Mouse (Mus musculus): Measurements from ENCODE around the gene Coq3. TPM values are rescaled to one million over a fixed set of nuclear protein-coding genes. Genes with fewer than 3 reads are reported as not detected.

Gene Coq3
- polyA plus RNA-seq, 1 experiment from 2014 or later, result 11.0 TPM

GRCm38 (mm10) chr4:21935378-21935777 lies 55.9 kb downstream of the Coq3 start:
- Histone ChIP-seq H3K4me3 (no peak overlapping the region), H3K9ac (no peak overlapping the region), H3K4me1 (peaks cover 18% of the 10 kb centered on the region), H3K4me2 (replicated peaks) (no peak overlapping the region), H3K9me3 (replicated peaks) (no peaks in the 10 kb centered on the region), H3K36me3 (peaks cover 12% of the 10 kb centered on the region), H3K27me3 (no peaks in the 10 kb centered on the region), H3K27ac (no peak overlapping the region)
- 91% methylated on average over 2 of the region's 2 CpGs for WGBS
- no peak for ATAC-seq (ENCODE audit: low FRiP score)

- Histone ChIP-seq H3K4me3 (no peak overlapping the region), H3K9ac (no peak overlapping the region), H3K36me3 (peaks cover 12% of the 10 kb centered on the region), H3K9me3 (replicated peaks) (no peaks in the 10 kb centered on the region), H3K27me3 (no peaks in the 10 kb centered on the region), H3K4me2 (replicated peaks) (no peak overlapping the region), H3K4me1 (peaks cover 18% of the 10 kb centered on the region), H3K27ac (no peak overlapping the region)
- 96% methylated on average over 9 of the region's 9 CpGs for WGBS
- ATAC-seq (ENCODE audit: low FRiP score), result no peak
Measured at GRCm38 (mm10) chr4:21936424-21936823, 57.0 kb downstream of the Coq3 start.

GRCm38 (mm10) chr4:21937890-21938289 lies 58.4 kb downstream of the Coq3 start:
- ATAC-seq (ENCODE audit: low FRiP score), result no peak
- Histone ChIP-seq H3K9ac (no peak overlapping the region), H3K9me3 (replicated peaks) (no peaks in the 10 kb centered on the region), H3K36me3 (peaks cover 12% of the 10 kb centered on the region), H3K27ac (no peak overlapping the region), H3K4me2 (replicated peaks) (no peak overlapping the region), H3K4me3 (no peak overlapping the region), H3K4me1 (peaks cover 11% of the 10 kb centered on the region), H3K27me3 (no peaks in the 10 kb centered on the region)
- WGBS, result 90% methylated on average over 8 of the region's 8 CpGs

GRCm38 (mm10) chr4:21944672-21945071 lies 65.2 kb downstream of the Coq3 start:
- Histone ChIP-seq H3K4me3 (no peak overlapping the region), H3K36me3 (peaks cover 30% of the 10 kb centered on the region; the same call in 1 of the 2 replicates), H3K9me3 (replicated peaks) (no peaks in the 10 kb centered on the region), H3K4me2 (replicated peaks) (no peak overlapping the region), H3K27ac (no peak overlapping the region), H3K9ac (no peak overlapping the region), H3K4me1 (no peaks in the 10 kb centered on the region), H3K27me3 (no peaks in the 10 kb centered on the region)
- no peak for ATAC-seq (ENCODE audit: low FRiP score)
- WGBS, result 88% methylated on average over 3 of the region's 3 CpGs

GRCm38 (mm10) chr4:21951444-21951843 lies 72.0 kb downstream of the Coq3 start:
- H3K9ac ChIP-seq, result no peak overlapping the region
- 52% methylated on average over 6 of the region's 6 CpGs for WGBS
- peak; percentile 54; the same call in 1 of the 2 replicates for ATAC-seq (ENCODE audit: low FRiP score)

GRCm38 (mm10) chr4:21952255-21952654 lies 72.8 kb downstream of the Coq3 start:
- ATAC-seq (ENCODE audit: low FRiP score), result no peak
- 82% methylated on average over 2 of the region's 2 CpGs for WGBS
- Histone ChIP-seq H3K4me2 (replicated peaks) (no peak overlapping the region), H3K4me3 (no peak overlapping the region), H3K9me3 (replicated peaks) (no peaks in the 10 kb centered on the region), H3K27me3 (no peaks in the 10 kb centered on the region), H3K9ac (no peak overlapping the region), H3K36me3 (peaks cover 34% of the 10 kb centered on the region), H3K27ac (no peak overlapping the region), H3K4me1 (no peaks in the 10 kb centered on the region)

More at GRCm38 (mm10) chr4:21951444-21951843, 72.0 kb downstream of the Coq3 start:
- Histone ChIP-seq H3K9me3 (replicated peaks) (no peaks in the 10 kb centered on the region), H3K36me3 (peaks cover 36% of the 10 kb centered on the region), H3K27me3 (no peaks in the 10 kb centered on the region), H3K4me1 (no peaks in the 10 kb centered on the region), H3K4me3 (no peak overlapping the region), H3K27ac (no peak overlapping the region), H3K4me2 (replicated peaks) (no peak overlapping the region)

- no peak overlapping the region for H3K4me2 ChIP-seq (replicated peaks)
- H3K4me3 ChIP-seq, result no peak overlapping the region
- ATAC-seq (ENCODE audit: low FRiP score), result peak; percentile 50; the same call in 1 of the 2 replicates
- no peak overlapping the region for H3K27ac ChIP-seq
- no peaks in the 10 kb centered on the region for H3K27me3 ChIP-seq
- no peaks in the 10 kb centered on the region for H3K9me3 ChIP-seq (replicated peaks)
- no peaks in the 10 kb centered on the region for H3K4me1 ChIP-seq
- peaks cover 19% of the 10 kb centered on the region for H3K36me3 ChIP-seq
- WGBS, result 63% methylated on average over 7 of the region's 7 CpGs
- no peak overlapping the region for H3K9ac ChIP-seq
Measured at GRCm38 (mm10) chr4:21957570-21958321, 78.3 kb downstream of the Coq3 start.

Other genes with a start within 250 kb of the Coq3 start
- gene Prdm13, start 193.7 kb upstream of the Coq3 start, polyA plus RNA-seq (2016; fragmentation: Nextera tagmentation; extraction: Ambion mirVana), result 7.8 and 8.9 TPM in 2 replicates
- gene Ccnc, start 152.0 kb upstream of the Coq3 start, polyA plus RNA-seq (2016; fragmentation: Nextera tagmentation; extraction: Ambion mirVana), result 62.6 and 62.8 TPM in 2 replicates
- gene Usp45, start 112.5 kb upstream of the Coq3 start, polyA plus RNA-seq (2016; fragmentation: Nextera tagmentation; extraction: Ambion mirVana), result 11.3 and 11.5 TPM in 2 replicates
- gene Tstd3, start 112.5 kb upstream of the Coq3 start, polyA plus RNA-seq (2016; fragmentation: Nextera tagmentation; extraction: Ambion mirVana), result 24.9 and 27.3 TPM in 2 replicates
- 202 and 236 TPM in 2 replicates for gene Pnisr, start 32.1 kb upstream of the Coq3 start, polyA plus RNA-seq (2016; fragmentation: Nextera tagmentation; extraction: Ambion mirVana)
- 26.9 and 30.1 TPM in 2 replicates for gene Faxc, start 51.7 kb downstream of the Coq3 start, polyA plus RNA-seq (2016; fragmentation: Nextera tagmentation; extraction: Ambion mirVana)

All from hindbrain, embryonic 12.5 days (tissue).